Mouse (Mus musculus) limb, embryonic 10.5 days (tissue): ENCODE results near the gene Aatk. TPM values are rescaled to one million over a fixed set of nuclear protein-coding genes. Genes with fewer than 3 reads are reported as not detected.

ENCODE experiments used
- DNase-seq: peaks from one replicate; pipeline ENCODE4 v3.0.0-alpha.2; 2017; ENCODE audit warnings: low spot score
- H3K27ac ChIP-seq: fragments of 300-500 bp; sonication (generic); 2 replicates; pipeline ENCODE4 v1.5.1; 2016; ENCODE audit warnings: mild to moderate bottlenecking
- H3K27me3 ChIP-seq: fragments of 300-500 bp; sonication (generic); 2 replicates; pipeline ENCODE4 v1.6.1; 2016; ENCODE audit warnings: low read depth, mild to moderate bottlenecking; ENCODE audit not compliant: poor library complexity, severe bottlenecking
- H3K36me3 ChIP-seq: fragments of 300-500 bp; sonication (generic); 2 replicates; pipeline ENCODE4 v1.6.1; 2016; ENCODE audit warnings: mild to moderate bottlenecking, moderate library complexity
- H3K4me1 ChIP-seq: fragments of 300-500 bp; sonication (generic); 2 replicates; pipeline ENCODE4 v1.6.1; 2016
- H3K4me3 ChIP-seq: fragments of 300-500 bp; sonication (generic); 2 replicates; pipeline ENCODE4 v1.5.1; 2016; ENCODE audit warnings: mild to moderate bottlenecking, moderate library complexity
- H3K9me3 ChIP-seq: fragments of 300-500 bp; sonication (generic); replicated peaks from 2 replicates; pipeline ENCODE4 v1.6.1; 2016; ENCODE audit warnings: mild to moderate bottlenecking
- WGBS: fragments of 180-500 bp; shearing (Covaris S2); methylation state at CpG from one replicate; pipeline ENCODE4 v1.1.7; 2016; 5-methylcytosine and 5-hydroxymethylcytosine counted together
- polyA plus RNA-seq: library from polyadenylated mRNA; unstranded; fragments of >200 nt; fragmentation: Nextera tagmentation; extraction: Ambion mirVana; gene quantifications from 2 replicates; pipeline ENCODE4 v1.2.1, GENCODE M21; 2016

Gene Aatk
- polyA plus RNA-seq, 1 experiment from 2014 or later: 1.7 TPM

DNA sequence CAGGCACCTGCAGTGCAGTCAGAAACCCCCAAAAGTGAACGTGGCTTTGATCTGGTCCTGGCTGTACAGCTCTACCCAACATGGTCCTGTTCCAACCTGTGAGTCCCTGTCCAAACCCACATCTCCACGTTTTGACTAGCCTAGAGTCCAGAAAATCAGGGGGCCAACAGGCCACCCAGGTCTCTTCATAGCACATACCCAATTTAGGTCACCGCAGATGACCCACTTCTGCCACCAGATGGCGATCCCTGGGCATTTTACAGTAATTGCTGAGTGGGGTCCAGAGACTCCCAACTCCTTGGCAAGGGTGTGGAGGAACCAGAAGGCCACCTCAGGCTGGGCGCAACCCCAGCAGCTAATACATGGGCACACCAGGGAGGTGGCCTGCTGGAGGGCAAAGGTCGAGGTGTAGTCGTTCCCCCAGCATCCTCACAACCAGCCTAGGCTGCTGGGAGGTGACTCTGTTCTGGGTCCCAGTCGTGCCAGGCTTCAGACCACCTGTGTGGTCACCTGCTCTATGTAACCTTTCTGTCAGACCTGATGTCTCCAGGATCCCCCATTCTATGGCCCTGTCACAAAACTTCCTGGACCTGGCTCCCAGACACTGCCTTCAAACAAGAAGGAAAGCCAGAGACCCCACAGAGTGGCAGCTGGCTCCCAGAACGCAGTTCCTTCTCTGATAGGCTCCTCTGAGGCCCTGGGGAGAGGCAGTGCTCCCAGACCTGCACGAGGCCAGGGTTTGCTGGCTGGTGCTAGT is 16.6 kb downstream of the Aatk start:
- Histone ChIP-seq H3K27ac (peak overlapping the region; percentile 59), H3K27me3 (no peaks in the 10 kb centered on the region), H3K4me1 (peaks cover 55% of the 10 kb centered on the region), H3K36me3 (no peaks in the 10 kb centered on the region), H3K9me3 (no peaks in the 10 kb centered on the region), H3K4me3 (no peak overlapping the region)
- WGBS: 42% methylated on average over 10 of the region's 10 CpGs
- DNase-seq: peak; percentile 72

DNA sequence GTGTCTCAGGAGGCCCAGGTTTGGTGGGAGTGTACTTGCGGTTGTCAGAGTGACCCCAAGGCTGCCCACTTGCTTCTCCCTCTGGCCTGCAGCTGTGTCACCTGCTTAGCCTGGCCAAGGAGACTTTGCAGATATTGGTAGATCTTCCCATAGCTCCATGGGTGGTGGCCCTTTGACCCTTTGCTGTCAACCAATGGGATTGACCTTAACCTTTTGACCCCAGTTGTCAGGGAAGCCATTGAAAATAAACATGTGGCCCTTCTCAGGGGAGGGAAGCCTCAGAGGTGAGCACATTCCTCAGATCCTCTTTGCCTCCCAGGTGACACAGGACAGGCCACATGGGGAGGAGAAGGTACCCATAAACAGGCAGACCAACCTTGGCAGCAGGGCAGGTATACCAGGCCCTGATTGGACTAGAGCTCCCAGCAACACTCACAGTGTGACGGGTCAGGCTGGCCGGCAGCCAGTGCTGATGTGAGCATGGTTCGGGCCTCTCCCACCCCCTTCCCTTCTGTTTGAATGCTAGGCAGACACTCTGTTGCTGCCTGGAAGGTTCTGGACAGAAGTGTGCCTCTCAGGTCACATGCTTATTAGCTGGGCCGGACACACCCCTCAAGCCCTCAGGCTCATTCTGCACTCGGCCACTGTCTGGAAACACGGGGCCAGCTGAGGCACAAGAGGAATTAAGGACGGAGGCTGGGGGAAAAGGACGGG is 17.4 kb downstream of the Aatk start:
- H3K9me3 ChIP-seq: no peaks in the 10 kb centered on the region
- no peak overlapping the region for H3K4me3 ChIP-seq
- no peak for DNase-seq
- WGBS: 56% methylated on average over 9 of the region's 9 CpGs
- H3K36me3 ChIP-seq: no peaks in the 10 kb centered on the region
- H3K4me1 ChIP-seq: peaks cover 52% of the 10 kb centered on the region
- no peaks in the 10 kb centered on the region for H3K27me3 ChIP-seq
- H3K27ac ChIP-seq: peak overlapping the region; percentile 59

DNA sequence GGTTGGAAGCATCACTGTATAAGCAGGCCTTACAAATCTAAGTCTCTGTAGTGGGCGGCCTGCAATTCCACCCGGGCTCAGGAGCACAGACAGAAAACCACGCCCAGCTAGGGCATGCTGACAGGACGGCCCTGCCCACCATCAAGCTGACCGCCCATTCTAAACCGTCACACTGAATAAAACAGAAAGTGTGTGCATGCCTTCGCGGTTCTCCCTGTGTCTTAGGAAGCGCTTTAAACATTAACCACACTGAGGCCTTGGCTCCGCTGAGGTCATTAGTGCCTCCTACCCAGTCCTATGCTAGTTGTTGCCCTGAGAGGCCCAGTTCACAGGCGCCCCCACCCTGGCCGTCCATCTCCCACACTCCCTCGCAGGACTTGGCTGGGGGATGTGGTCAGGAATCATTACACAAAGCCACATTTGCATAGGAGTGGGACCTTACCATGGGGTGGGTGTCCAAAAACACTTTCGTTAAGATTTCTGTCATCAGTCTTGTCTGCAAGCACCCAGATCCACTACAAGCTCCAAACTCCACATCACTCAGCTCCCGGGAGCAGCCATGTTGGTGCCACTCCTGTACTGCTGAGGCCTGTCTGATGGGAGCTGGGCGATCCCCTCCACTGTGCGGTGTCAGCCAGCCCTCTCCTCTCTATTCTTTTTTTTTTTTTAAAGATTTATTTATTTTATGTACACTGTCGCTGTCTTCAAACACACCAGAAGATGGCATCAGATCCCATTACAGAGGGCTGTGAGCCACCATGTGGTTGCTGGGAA is 18.5 kb downstream of the Aatk start:
- H3K4me3 ChIP-seq: no peak overlapping the region
- no peaks in the 10 kb centered on the region for H3K27me3 ChIP-seq
- no peaks in the 10 kb centered on the region for H3K36me3 ChIP-seq
- WGBS: 83% methylated on average over 18 of the region's 18 CpGs
- H3K9me3 ChIP-seq: no peaks in the 10 kb centered on the region
- H3K27ac ChIP-seq: no peak overlapping the region
- H3K4me1 ChIP-seq: peaks cover 41% of the 10 kb centered on the region
- no peak for DNase-seq

DNA sequence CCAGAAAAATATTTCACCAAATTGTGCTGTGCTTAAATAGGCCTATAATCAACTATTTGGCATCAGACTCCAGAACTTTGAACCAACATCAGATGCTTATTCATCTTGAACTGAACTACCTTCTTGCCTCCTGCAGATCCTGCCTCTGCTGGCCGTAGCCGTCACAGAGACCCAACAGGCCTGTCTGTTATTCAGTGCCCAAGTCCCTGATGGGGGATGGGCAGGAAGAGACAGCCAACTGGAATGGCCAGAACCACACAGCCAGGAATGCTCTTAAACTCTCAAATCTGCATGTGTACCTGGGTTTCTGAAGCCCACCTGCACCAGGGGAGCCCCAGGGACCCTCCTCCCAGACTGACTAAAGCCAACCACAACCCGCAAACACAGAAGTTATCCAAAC is 20.0 kb downstream of the Aatk start:
- Histone ChIP-seq H3K4me1 (peaks cover 43% of the 10 kb centered on the region), H3K27ac (no peak overlapping the region)

DNA sequence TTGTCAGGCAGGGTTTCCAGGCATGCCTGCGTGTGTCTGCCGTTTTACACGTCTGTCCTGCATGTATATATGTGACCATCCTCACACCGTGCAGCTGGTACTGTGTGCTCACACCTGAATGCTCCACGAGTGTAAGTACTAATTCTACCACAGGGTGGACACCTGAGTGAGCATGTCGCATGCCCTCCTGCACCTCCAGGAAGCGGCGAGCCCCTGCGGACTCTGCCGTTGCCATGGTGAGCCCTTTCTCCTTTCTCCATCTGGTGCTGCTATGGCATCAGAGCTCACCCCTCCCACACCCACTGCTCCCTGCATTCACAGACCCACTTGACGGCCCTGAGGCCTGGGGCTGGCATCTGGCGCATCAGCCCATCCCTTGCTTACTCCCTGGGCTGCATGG is 24.1 kb downstream of the Aatk start:
- Histone ChIP-seq H3K27me3 (no peaks in the 10 kb centered on the region), H3K4me1 (peaks cover 51% of the 10 kb centered on the region), H3K36me3 (no peaks in the 10 kb centered on the region), H3K4me3 (no peak overlapping the region), H3K27ac (peak overlapping the region; percentile 47; the same call in 1 of the 2 replicates), H3K9me3 (no peaks in the 10 kb centered on the region)
- DNase-seq: no peak
- 79% methylated on average over 12 of the region's 12 CpGs for WGBS

More for the DNA sequence above, 20.0 kb downstream of the Aatk start:
- no peaks in the 10 kb centered on the region for H3K27me3 ChIP-seq
- H3K9me3 ChIP-seq: no peaks in the 10 kb centered on the region
- no peak overlapping the region for H3K4me3 ChIP-seq
- DNase-seq: no peak
- 84% methylated on average over 3 of the region's 3 CpGs for WGBS
- no peaks in the 10 kb centered on the region for H3K36me3 ChIP-seq

DNA sequence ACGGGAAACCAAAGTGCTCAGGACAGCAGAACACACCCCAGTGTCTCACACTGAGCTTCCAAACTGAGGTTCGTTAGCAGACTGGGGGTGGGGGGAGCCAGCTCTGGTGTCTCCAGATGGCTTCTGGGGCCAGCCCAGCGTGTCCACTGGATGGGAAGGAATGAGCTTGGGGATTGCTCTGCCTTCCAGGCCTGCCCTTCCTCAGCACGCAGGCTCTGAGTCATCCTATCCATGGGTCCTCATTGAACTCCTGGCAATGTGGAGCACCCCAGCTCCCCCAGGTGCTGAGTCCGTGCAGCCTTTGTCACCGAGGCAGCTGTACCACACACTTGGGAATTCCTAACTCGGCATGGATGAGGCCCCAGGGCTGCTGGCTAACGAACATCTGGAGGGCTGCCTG is 24.8 kb downstream of the Aatk start:
- no peaks in the 10 kb centered on the region for H3K27me3 ChIP-seq
- WGBS: 62% methylated on average over 8 of the region's 8 CpGs
- peak overlapping the region; percentile 42; the same call in 1 of the 2 replicates for H3K27ac ChIP-seq
- peaks cover 51% of the 10 kb centered on the region for H3K4me1 ChIP-seq
- no peak for DNase-seq
- no peaks in the 10 kb centered on the region for H3K36me3 ChIP-seq
- no peak overlapping the region for H3K4me3 ChIP-seq
- no peaks in the 10 kb centered on the region for H3K9me3 ChIP-seq

DNA sequence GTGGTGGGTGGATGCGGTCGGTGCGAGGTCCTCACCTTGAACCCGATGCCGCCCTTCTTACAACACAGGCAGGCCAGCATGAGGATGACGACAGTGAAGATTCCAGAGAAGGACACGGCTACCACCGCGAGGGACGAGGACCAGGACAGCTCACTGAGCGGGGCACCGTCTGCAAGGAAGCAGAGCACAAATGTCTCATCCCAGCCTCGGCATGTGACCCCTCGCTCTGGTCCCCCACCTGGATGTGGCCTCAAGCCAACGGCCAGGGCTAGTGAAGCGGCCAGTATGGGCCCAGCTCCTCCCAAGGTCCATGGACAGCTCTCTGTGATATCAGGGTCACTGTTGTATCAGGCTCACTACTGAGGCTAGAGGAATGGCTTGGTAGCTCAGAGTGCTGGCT is 25.6 kb downstream of the Aatk start:
- no peaks in the 10 kb centered on the region for H3K9me3 ChIP-seq
- WGBS: 95% methylated on average over 16 of the region's 16 CpGs
- no peak overlapping the region for H3K27ac ChIP-seq
- DNase-seq: no peak
- no peaks in the 10 kb centered on the region for H3K36me3 ChIP-seq
- H3K27me3 ChIP-seq: no peaks in the 10 kb centered on the region
- H3K4me3 ChIP-seq: no peak overlapping the region
- peaks cover 47% of the 10 kb centered on the region for H3K4me1 ChIP-seq

DNA sequence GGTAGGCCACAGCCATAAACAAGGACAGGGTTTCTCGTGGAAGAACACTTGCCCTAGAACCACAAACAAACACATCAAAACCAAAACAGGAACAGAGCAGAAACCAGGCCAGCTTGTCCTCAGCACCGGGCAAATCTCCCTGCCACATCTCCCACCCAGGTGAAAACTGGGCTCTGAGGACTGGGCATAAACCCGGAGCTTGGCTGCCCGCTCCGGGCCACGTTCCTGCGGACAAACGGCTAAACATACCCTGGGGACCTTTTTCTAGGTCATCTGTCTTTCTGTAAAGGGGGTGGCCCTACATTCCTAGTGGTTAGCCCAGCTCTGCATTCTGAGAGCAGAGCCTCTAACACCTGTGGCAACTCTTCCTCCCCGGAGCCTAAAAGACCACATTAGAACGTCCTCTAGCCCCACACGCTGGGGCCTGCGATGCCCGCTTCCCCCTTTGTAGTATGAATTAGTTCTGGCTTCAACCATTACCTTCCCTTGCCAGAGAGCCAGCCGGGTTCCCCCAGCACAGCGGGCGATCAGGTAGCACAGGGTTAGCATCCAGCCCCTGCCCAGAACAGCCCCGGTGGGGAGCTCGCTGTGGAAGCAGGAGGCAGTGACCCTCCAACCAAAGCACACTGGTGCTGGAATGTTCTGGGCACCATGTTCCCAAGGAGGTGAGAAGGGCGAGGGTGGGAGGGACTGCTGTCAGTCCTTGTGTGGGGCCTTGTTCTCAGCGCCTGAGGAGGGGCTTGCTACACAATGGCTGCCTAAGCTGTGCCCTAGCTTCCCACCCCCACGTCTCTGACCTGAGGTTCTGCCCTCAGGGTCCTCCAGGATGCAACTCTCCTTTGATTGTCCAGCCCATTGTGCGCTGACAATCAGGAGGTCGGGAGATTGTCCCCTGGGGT is 27.2 kb downstream of the Aatk start:
- Histone ChIP-seq H3K4me3 (no peak overlapping the region), H3K27me3 (peaks cover 15% of the 10 kb centered on the region; the same call in 1 of the 2 replicates), H3K36me3 (no peaks in the 10 kb centered on the region), H3K27ac (peak overlapping the region; percentile 48), H3K9me3 (no peaks in the 10 kb centered on the region), H3K4me1 (peaks cover 47% of the 10 kb centered on the region)
- WGBS: 68% methylated on average over 23 of the region's 23 CpGs
- no peak for DNase-seq

DNA sequence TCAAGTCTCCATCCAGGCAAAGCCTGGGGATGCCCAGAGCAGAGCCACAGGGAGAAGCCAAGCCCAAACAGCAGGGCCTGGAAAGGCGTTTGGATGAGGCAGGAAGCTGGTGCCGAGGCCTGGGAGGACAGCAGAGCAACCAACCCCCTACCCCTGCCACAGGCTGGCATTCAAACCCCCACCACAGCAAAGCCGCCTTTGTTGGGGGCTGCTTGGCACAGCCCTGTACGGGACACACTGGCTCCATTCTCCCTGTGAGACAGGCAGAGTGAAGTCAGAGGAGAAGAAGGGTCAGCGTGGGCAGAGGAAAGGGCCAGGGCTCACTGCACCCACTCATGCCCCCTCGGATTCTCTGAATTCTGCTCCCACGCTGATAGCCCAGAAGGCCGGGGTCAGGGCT is 30.0 kb downstream of the Aatk start:
- Histone ChIP-seq H3K27ac (no peak overlapping the region), H3K4me1 (peaks cover 46% of the 10 kb centered on the region), H3K9me3 (no peaks in the 10 kb centered on the region), H3K27me3 (peaks cover 34% of the 10 kb centered on the region), H3K4me3 (no peak overlapping the region), H3K36me3 (no peaks in the 10 kb centered on the region)
- 84% methylated on average over 8 of the region's 8 CpGs for WGBS
- no peak for DNase-seq

DNA sequence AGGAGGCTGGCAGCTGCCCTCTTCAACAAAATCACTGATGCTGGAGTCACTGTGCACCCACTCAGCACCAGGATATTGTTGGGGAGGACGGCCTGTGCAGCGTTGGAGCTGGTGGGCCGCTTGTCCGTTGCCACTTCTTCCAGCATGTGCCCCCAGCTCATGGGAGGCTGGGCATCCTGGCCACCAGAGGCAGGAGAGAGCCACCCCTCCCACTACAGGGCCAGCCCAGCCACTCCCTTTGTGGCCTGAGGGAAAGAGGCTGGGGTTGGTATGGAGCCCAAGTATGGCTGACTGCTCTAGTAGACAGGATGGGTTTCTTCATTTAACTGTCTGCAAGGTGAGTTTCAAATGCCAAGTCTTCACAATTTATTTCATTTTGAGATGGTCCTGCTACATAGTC is 32.2 kb downstream of the Aatk start:
- no peak for DNase-seq
- Histone ChIP-seq H3K9me3 (no peaks in the 10 kb centered on the region), H3K36me3 (no peaks in the 10 kb centered on the region), H3K4me3 (no peak overlapping the region), H3K27me3 (peaks cover 56% of the 10 kb centered on the region), H3K4me1 (peaks cover 35% of the 10 kb centered on the region), H3K27ac (0 out of 2 replicates have a peak overlapping the region, but pooled peaks have one; percentile 20)
- 88% methylated on average over 4 of the region's 4 CpGs for WGBS

DNA sequence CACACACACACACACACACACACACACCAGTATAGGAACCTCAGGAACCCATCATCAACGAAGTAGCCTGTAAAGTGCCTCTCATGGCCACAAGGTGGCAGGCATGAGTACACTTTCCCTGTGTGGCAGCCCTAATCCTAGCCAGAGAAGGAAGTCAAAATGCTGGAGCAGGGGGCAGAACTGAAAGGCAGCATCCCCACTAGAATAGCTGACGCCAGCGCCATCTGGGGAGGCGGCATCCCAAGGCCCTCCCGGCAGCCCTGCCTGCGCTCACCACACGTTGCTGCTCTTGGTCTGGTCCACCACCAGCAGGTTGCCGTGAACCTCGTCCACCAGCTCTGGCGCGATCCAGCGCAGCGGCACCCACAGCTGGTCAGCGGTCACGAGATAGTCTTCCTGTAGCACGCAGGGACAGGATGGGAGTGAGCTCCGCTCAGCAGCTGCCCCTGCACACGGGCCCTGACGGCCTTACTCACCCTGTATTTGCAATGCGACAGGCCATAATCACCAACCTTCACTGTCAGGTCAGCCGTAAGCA is 33.7 kb downstream of the Aatk start:
- Histone ChIP-seq H3K27me3 (peaks cover 62% of the 10 kb centered on the region), H3K9me3 (no peaks in the 10 kb centered on the region), H3K36me3 (no peaks in the 10 kb centered on the region), H3K4me1 (peaks cover 20% of the 10 kb centered on the region), H3K27ac (peak overlapping the region; percentile 64), H3K4me3 (peak overlapping the region; percentile 46)
- DNase-seq: peak; percentile 87
- 13% methylated on average over 21 of the region's 21 CpGs for WGBS

DNA sequence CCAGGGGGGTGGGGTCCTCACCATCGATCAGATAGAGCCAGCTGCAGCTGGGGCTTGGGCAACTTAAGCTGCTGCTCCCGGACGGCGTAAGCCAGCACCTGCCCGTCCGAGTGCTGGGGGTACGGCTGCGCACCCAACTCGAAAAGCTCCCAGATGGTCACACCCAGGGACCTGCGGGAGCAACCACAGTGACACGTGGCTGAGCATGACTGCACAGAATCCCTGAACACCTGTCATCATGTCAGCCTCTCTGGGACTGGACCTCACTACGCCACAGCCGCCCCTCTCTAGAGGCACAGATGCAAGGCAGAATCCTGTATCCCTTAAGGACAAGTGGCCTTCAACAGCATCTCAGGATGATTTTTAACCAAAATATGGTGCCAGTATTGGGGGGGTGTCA is 34.3 kb downstream of the Aatk start:
- H3K9me3 ChIP-seq: no peaks in the 10 kb centered on the region
- H3K27me3 ChIP-seq: peaks cover 62% of the 10 kb centered on the region
- H3K4me3 ChIP-seq: no peak overlapping the region
- no peak overlapping the region for H3K27ac ChIP-seq
- DNase-seq: no peak
- H3K4me1 ChIP-seq: peaks cover 19% of the 10 kb centered on the region
- 84% methylated on average over 13 of the region's 13 CpGs for WGBS
- no peaks in the 10 kb centered on the region for H3K36me3 ChIP-seq
